Mouse (Mus musculus) G1E (cell line): ENCODE results near the gene Slc25a21. TPM values are rescaled to one million over a fixed set of nuclear protein-coding genes. Genes with fewer than 3 reads are reported as not detected.

Experiments
- ATAC-seq: 2 replicates; pipeline ENCODE4 v1.8.0; 2016; ENCODE audit warnings: mild to moderate bottlenecking; ENCODE audit not compliant: insufficient number of reproducible peaks, poor library complexity, low FRiP score, severe bottlenecking; ENCODE audit errors: extremely low read depth
- DNase-seq: peaks from one replicate; pipeline ENCODE4 v3.0.0; 2012; ENCODE audit warnings: low spot score
- H3K27me3 ChIP-seq: 2 replicates; pipeline ENCODE4 v1.6.1; 2012; ENCODE audit warnings: mild to moderate bottlenecking, low read length, inconsistent platforms; ENCODE audit not compliant: insufficient read depth
- H3K36me3 ChIP-seq: replicated peaks from 2 replicates; pipeline ENCODE3; 2012; ENCODE audit warnings: mild to moderate bottlenecking, inconsistent platforms
- H3K4me1 ChIP-seq: 2 replicates; pipeline ENCODE4 v1.6.1; 2012; ENCODE audit warnings: low read depth, low read length, inconsistent platforms, mixed read lengths; ENCODE audit not compliant: insufficient read depth
- H3K4me3 ChIP-seq: 2 replicates; pipeline ENCODE4 v1.5.1; 2012; ENCODE audit warnings: low read depth, mild to moderate bottlenecking, inconsistent platforms, low read length, moderate library complexity, mixed read lengths
- H3K9me3 ChIP-seq: replicated peaks from 2 replicates; pipeline ENCODE4 v1.6.1; 2012; ENCODE audit warnings: inconsistent platforms
- CTCF ChIP-seq: IDR thresholded peaks from 2 replicates; pipeline ENCODE4 v1.5.1; 2012; ENCODE audit warnings: low read depth, low read length, inconsistent platforms, mixed read lengths
- GATA1 ChIP-seq: IDR thresholded peaks from 2 replicates; pipeline ENCODE4 v1.6.1; 2012; ENCODE audit warnings: borderline replicate concordance, low read length, inconsistent platforms, mixed read lengths
- GATA2 ChIP-seq: IDR thresholded peaks from 2 replicates; pipeline ENCODE4 v1.6.1; 2012; ENCODE audit warnings: low read depth, low read length, inconsistent platforms, borderline replicate concordance
- POLR2AphosphoS5 ChIP-seq: IDR thresholded peaks from 2 replicates; pipeline ENCODE4 v1.6.1; 2012; ENCODE audit warnings: low read depth, low read length, inconsistent platforms; ENCODE audit not compliant: insufficient replicate concordance
- TAL1 ChIP-seq: conservative IDR thresholded peaks from 2 replicates; pipeline ENCODE4 v1.6.1; 2012; ENCODE audit warnings: low read depth, low read length, inconsistent platforms, mixed read lengths
- polyA plus RNA-seq: library from polyadenylated mRNA; stranded (reverse); fragments of >175 nt; gene quantifications from 2 replicates; pipeline ENCODE4 v1.2.3, GENCODE M21; 2012
- total RNA-seq, 2 experiments: library from RNA; stranded (forward) in 1 of 2; stranded (reverse) in 1 of 2; fragments of 200-1000 nt in 1 of 2; fragments of >200 nt in 1 of 2; fragmentation: Nextera tagmentation in 1 of 2; gene quantifications; 2 replicates each; pipeline ENCODE4 v1.2.3; 2014 to 2017

The Slc25a21 gene
- total and polyA plus RNA-seq, 3 experiments, result 9.7 to 32.0 (median 14.6) TPM

DNA sequence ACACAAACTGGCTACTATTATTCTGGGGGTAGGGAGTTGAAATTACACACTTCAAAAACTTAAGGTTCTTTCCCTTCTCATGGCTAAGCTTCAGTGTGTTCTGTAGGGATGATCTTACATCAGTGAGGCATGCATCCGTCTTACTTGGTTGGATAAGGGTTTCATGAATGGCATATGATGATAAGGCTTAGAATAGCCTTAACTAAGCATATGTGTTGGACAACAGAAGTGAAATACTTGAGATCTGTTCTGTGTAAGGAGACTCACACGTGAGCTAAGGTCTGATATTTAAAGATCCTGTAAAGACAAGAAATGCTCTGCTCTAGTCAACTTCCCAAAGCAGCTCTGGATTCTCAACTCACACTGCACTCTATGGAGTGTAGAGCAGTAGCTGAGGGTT lies 11.1 kb downstream of the Slc25a21 start:
- Histone ChIP-seq H3K4me3 (no peak overlapping the region), H3K27me3 (no peaks in the 10 kb centered on the region), H3K9me3 (no peaks in the 10 kb centered on the region), H3K36me3 (peaks cover 7% of the 10 kb centered on the region), H3K4me1 (peaks cover 15% of the 10 kb centered on the region)
- DNase-seq (no peak), ATAC-seq (peak; percentile 18; the same call in 1 of the 2 replicates)
- TF ChIP-seq CTCF (no peak), POLR2AphosphoS5 (no peak), GATA2 (no peak), GATA1 (no peak), TAL1 (no peak)

DNA sequence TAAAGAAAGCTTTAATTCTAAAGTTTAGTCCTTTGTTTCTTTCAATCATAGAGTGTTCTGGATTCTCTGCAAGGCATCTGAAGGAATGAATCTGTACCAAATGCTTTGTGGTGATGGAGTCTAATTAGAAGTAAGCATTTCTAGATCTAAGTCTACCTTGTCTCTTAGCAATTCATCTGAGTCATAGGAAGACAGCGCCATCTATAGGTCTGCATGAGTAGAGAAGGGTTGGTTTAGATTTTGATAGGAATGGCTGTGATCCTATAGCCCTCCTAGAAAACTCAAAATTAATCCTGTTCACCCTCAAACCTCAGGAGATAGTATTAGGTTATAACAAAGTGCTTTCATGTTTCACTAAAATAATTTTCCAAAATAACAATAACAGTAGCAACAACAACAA lies 11.8 kb downstream of the Slc25a21 start:
- ATAC-seq, result peak; percentile 42; the same call in 1 of the 2 replicates
- H3K4me3 ChIP-seq, result no peak overlapping the region
- TF ChIP-seq TAL1, result no peak
- no peak for TF ChIP-seq POLR2AphosphoS5
- no peak for TF ChIP-seq GATA2
- peak; percentile 68 for TF ChIP-seq CTCF
- no peak for TF ChIP-seq GATA1
- H3K27me3 ChIP-seq, result no peaks in the 10 kb centered on the region
- no peaks in the 10 kb centered on the region for H3K9me3 ChIP-seq
- DNase-seq, result no peak
- peaks cover 15% of the 10 kb centered on the region for H3K4me1 ChIP-seq
- H3K36me3 ChIP-seq, result peaks cover 4% of the 10 kb centered on the region

DNA sequence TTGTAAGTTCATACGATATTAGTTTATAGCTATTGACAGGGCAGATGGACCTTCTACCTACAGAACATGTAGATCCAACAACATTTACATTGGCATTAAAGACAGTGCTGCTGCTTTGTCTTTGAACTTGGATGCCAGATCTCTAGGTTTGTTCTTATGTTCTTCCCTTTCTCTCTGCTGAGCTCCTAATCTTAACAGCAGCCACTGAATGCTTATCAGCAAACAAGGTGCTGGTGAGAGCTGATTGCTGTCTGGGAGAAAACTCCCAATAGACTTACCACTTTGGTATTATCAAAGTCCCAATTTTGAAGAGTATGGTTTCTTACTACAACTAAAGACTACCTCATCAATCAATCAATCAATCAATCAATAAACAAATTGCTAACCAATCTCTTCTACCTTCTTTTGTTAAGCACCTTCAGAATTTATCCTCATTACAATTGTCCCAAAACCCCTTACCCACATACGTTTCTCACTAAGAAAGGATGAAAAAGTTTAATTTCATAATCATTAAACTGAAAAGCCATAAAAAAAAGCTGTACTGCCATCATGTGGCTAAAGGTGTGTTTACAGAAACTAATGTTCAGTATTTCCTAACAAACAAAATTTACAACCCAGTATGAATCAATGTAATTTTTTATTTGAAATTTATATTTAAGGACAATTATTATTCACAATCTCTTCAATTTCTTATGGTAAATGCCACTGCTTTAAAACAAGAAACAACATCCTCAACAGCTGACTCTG lies 12.7 kb downstream of the Slc25a21 start:
- Histone ChIP-seq H3K4me1 (peaks cover 19% of the 10 kb centered on the region), H3K4me3 (no peak overlapping the region), H3K36me3 (peaks cover 4% of the 10 kb centered on the region), H3K27me3 (no peaks in the 10 kb centered on the region), H3K9me3 (no peaks in the 10 kb centered on the region)
- TF ChIP-seq GATA1, result no peak
- peak; percentile 53 for TF ChIP-seq TAL1
- TF ChIP-seq POLR2AphosphoS5, result no peak
- DNase-seq, result no peak
- ATAC-seq, result peak; percentile 69

DNA sequence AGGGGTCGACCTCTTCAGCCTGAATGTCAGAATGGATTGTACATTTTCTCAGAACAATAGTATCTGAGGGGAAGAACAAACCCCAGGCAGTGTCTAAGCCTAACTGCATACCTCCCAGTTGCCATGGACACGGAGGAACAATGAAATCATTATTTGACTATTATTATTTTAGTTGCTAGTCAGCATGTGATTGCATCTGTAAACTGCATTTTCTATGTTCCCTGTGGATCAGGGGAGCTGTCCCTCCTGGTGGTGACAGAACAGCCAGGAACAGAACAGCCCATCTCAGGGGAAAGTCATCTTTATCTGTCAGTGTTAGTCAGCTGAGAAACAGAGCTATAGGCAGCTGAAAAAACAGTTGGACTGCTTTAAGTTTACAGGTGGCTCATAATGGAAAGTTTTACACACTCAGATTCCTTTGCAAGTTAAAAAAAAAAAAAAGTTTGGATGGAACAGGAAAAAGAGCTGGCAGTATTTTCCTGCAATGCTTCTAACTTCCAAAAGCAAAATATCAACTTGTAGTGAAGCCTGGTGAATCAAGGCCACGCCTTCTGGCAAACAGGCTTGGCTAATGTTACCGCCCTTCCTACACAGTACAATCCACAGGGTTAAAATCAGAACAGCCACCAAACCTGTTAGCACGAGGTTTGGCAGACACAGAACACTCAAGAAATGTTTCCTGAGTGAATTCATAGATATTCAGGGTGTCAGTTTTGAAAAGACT lies 17.6 kb downstream of the Slc25a21 start:
- no peaks in the 10 kb centered on the region for H3K9me3 ChIP-seq
- H3K4me3 ChIP-seq, result no peak overlapping the region
- peaks cover 6% of the 10 kb centered on the region for H3K36me3 ChIP-seq
- ATAC-seq, result no peak
- TF ChIP-seq CTCF (no peak), GATA2 (no peak), GATA1 (no peak), POLR2AphosphoS5 (no peak), TAL1 (no peak)
- H3K4me1 ChIP-seq, result peaks cover 8% of the 10 kb centered on the region
- DNase-seq, result no peak
- H3K27me3 ChIP-seq, result no peaks in the 10 kb centered on the region

DNA sequence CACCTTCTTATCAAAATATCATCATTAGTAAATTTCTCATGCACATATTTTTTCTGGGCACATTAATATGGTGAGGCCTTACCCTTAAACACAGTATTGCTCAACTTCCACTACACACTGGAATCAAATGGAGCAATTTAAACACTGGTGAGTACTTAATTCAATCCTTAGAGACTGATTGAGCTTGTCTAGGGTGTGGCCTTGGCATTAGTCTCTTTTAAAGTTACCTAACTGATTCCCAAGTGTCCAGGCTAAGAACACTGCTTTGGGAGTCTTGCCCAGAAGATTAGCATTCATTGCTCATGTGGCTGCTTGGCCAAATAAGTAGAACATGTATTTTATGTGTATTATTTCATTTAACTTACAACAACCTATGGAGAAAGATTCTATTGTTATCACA lies 18.5 kb downstream of the Slc25a21 start:
- Histone ChIP-seq H3K36me3 (peaks cover 6% of the 10 kb centered on the region), H3K4me3 (no peak overlapping the region), H3K4me1 (peaks cover 4% of the 10 kb centered on the region; the same call in 1 of the 2 replicates), H3K9me3 (no peaks in the 10 kb centered on the region), H3K27me3 (no peaks in the 10 kb centered on the region)
- ATAC-seq (no peak), DNase-seq (no peak)
- TF ChIP-seq POLR2AphosphoS5 (no peak), CTCF (no peak), TAL1 (no peak), GATA1 (no peak), GATA2 (no peak)

DNA sequence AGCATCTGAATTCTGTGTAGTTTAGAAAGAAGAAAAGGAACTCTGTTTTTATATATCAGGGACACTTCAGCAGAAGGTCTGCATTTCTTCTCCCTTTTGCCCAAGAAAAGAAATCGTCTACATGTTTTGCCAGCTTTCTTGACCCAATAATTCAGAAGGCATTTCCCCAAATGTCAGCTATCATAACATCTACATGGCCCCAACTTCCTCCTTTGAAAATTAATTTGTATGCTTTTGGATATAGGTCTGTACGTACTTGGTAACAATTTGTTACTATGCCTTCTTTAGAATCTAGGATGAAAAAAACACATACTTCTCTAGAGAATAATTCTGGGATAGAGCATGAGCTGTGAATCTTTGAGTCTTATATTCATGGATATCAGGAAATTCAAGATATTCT lies 34.0 kb downstream of the Slc25a21 start:
- Histone ChIP-seq H3K27me3 (no peaks in the 10 kb centered on the region), H3K36me3 (peaks cover 18% of the 10 kb centered on the region), H3K4me1 (peaks cover 7% of the 10 kb centered on the region), H3K9me3 (no peaks in the 10 kb centered on the region), H3K4me3 (no peak overlapping the region)
- no peak for ATAC-seq
- no peak for TF ChIP-seq GATA1
- no peak for TF ChIP-seq CTCF
- no peak for TF ChIP-seq GATA2
- no peak for TF ChIP-seq POLR2AphosphoS5
- TF ChIP-seq TAL1, result no peak
- no peak for DNase-seq
